Mouse (Mus musculus) hindbrain, postnatal 0 days (tissue): ENCODE results near the gene Slc24a4. TPM values are rescaled to one million over a fixed set of nuclear protein-coding genes. Genes with fewer than 3 reads are reported as not detected.

Experiments used
- ATAC-seq: fragments of 200-750 bp; cut with Nextera tagmentation; 2 replicates; pipeline ENCODE4 v1.8.0; 2017; ENCODE audit warnings: mild to moderate bottlenecking, moderate TSS enrichment, moderate library complexity
- DNase-seq: peaks from one replicate; pipeline ENCODE4 v3.0.0-alpha.2; 2015; ENCODE audit warnings: low spot score
- H3K27ac ChIP-seq: fragments of 300-500 bp; sonication (generic); 2 replicates; pipeline ENCODE4 v1.5.1; 2014; ENCODE audit warnings: mild to moderate bottlenecking
- H3K27me3 ChIP-seq: fragments of 300-500 bp; sonication (generic); 2 replicates; pipeline ENCODE4 v1.6.1; 2014; ENCODE audit warnings: low read length, mixed read lengths; ENCODE audit not compliant: insufficient read depth
- H3K36me3 ChIP-seq: fragments of 300-500 bp; sonication (generic); 2 replicates; pipeline ENCODE4 v1.6.1; 2014; ENCODE audit warnings: low read length, mixed read lengths; ENCODE audit not compliant: insufficient read depth
- H3K4me1 ChIP-seq: fragments of 300-500 bp; sonication (generic); 2 replicates; pipeline ENCODE4 v1.6.1; 2014; ENCODE audit warnings: antibody characterized with exemption, low read length, mixed read lengths; ENCODE audit not compliant: insufficient read depth
- H3K4me2 ChIP-seq: fragments of 300-500 bp; sonication (generic); 2 replicates; pipeline ENCODE4 v1.6.1; 2014; ENCODE audit warnings: low read depth, mild to moderate bottlenecking, low read length, moderate library complexity, mixed read lengths
- H3K4me3 ChIP-seq: fragments of 300-500 bp; sonication (generic); 2 replicates; pipeline ENCODE4 v1.5.1; 2014; ENCODE audit warnings: low read length
- H3K9ac ChIP-seq: fragments of 300-500 bp; sonication (generic); replicated peaks from 2 replicates; pipeline ENCODE4 v1.6.1; 2014; ENCODE audit warnings: mild to moderate bottlenecking, low read length, moderate library complexity, mixed read lengths
- H3K9me3 ChIP-seq: fragments of 300-500 bp; sonication (generic); 2 replicates; pipeline ENCODE4 v1.6.1; 2016; ENCODE audit warnings: low read length, mixed read lengths
- CTCF ChIP-seq: IDR thresholded peaks from 2 replicates; pipeline ENCODE4 v1.5.1; 2016; ENCODE audit warnings: antibody characterized with exemption, control low read depth, low read depth
- WGBS: fragments of 180-500 bp; shearing (Covaris S2); extraction: QIAGEN DNeasy Blood & Tissue Kit; methylation state at CpG from one replicate; pipeline ENCODE4 v1.1.7; 2014; 5-methylcytosine and 5-hydroxymethylcytosine counted together
- polyA plus RNA-seq: library from polyadenylated mRNA; unstranded; fragments of >200 nt; fragmentation: Nextera tagmentation; extraction: Ambion mirVana; gene quantifications from 2 replicates; pipeline ENCODE4 v1.2.1, GENCODE M21; 2015
- total RNA-seq: library from RNA; depleted of rRNA; stranded (reverse); fragments of >200 nt; gene quantifications from 2 replicates; pipeline ENCODE4 v1.2.3, GENCODE M21; 2014

Gene Slc24a4
- total and polyA plus RNA-seq, 2 experiments from 2014 or later: 2.3 to 7.2 TPM

DNA sequence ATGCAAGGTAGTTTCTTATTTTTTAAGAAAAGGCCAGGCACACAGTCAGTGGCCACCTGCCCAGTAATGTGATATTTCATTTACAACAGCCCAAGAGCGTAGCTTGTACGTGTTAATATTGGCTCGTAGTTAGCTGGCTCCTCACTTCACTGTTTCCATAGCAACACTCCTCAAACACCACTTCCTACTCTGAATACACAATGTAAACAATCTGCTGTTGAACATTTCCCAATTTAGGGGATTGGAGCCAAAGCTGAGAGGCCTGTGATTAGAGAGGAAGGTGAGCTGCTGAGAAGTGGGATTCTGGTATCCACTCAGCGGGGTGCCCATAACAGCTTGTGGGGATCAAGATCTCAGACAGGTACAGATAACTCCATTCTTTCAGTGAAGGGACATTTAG is 16.0 kb upstream of the Slc24a4 start:
- H3K9me3 ChIP-seq: no peaks in the 10 kb centered on the region
- H3K36me3 ChIP-seq: no peaks in the 10 kb centered on the region
- DNase-seq (peak; percentile 64), ATAC-seq (peak; percentile 70)
- no peak overlapping the region for H3K4me2 ChIP-seq
- no peak overlapping the region for H3K27ac ChIP-seq
- H3K4me3 ChIP-seq: no peak overlapping the region
- H3K4me1 ChIP-seq: peaks cover 10% of the 10 kb centered on the region; the same call in 1 of the 2 replicates
- H3K9ac ChIP-seq: no peak overlapping the region
- 34% methylated on average over 4 of the region's 4 CpGs for whole genome bisulfite sequencing
- H3K27me3 ChIP-seq: no peaks in the 10 kb centered on the region
- no peak for TF ChIP-seq CTCF

GRCm38 (mm10) chr12:102112901-102113300 is 15.6 kb upstream of the Slc24a4 start:
- H3K27ac ChIP-seq: no peak overlapping the region
- 62% methylated on average over 7 of the region's 7 CpGs for WGBS
- no peak overlapping the region for H3K4me3 ChIP-seq
- no peak for TF ChIP-seq CTCF
- peak; percentile 15; the same call in 1 of the 2 replicates for ATAC-seq
- no peak overlapping the region for H3K9ac ChIP-seq
- peaks cover 10% of the 10 kb centered on the region; the same call in 1 of the 2 replicates for H3K4me1 ChIP-seq
- no peak overlapping the region for H3K4me2 ChIP-seq
- no peaks in the 10 kb centered on the region for H3K36me3 ChIP-seq
- H3K27me3 ChIP-seq: no peaks in the 10 kb centered on the region
- no peaks in the 10 kb centered on the region for H3K9me3 ChIP-seq
- DNase-seq: no peak

DNA sequence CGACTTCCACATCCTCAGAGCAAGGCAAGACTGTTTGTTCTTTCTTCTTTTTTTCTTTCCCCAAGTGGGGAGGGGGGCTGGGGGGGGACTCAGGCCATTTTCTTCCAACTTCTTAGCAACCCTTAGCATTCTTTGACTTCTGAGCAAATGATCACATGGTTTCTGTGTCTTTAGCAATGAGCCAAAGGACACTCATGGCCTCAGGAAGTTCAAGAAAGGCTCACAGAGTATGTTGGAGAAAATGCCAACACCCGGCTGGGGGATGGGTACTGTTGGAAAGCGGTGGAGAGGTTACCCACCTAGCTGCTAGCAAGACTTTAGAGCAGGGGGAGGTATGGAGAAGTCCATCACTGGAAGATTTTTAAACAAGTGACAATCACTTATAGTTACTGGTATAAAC is 15.1 kb upstream of the Slc24a4 start:
- 63% methylated on average over 3 of the region's 3 CpGs for WGBS
- ATAC-seq (no peak), DNase-seq (no peak)
- Histone ChIP-seq H3K27ac (no peak overlapping the region), H3K27me3 (no peaks in the 10 kb centered on the region), H3K4me1 (peaks cover 10% of the 10 kb centered on the region; the same call in 1 of the 2 replicates), H3K4me3 (no peak overlapping the region), H3K9ac (no peak overlapping the region), H3K9me3 (no peaks in the 10 kb centered on the region), H3K36me3 (no peaks in the 10 kb centered on the region), H3K4me2 (no peak overlapping the region)
- no peak for TF ChIP-seq CTCF

DNA sequence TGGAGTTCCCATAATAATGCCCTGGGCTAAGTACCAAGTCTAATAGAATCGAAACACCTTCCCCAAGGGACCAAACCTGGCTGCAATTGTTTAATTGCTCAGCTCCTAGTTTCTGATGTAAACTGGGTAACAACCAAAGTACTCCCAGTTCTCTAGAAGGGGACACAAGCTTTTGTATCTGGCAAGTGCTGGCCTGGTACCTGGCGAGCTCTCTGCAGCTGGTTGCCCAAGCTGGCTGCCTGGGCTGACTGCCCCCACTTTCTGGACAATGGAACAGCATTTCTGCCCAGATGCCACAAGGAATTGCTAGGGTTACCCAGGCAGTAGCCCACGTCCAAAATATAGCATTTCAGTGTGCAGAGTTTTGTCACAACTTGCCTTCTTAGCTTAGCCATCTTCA is 12.0 kb upstream of the Slc24a4 start:
- no peak for TF ChIP-seq CTCF
- no peak overlapping the region for H3K9ac ChIP-seq
- H3K27ac ChIP-seq: no peak overlapping the region
- H3K4me2 ChIP-seq: no peak overlapping the region
- H3K4me1 ChIP-seq: peaks cover 10% of the 10 kb centered on the region; the same call in 1 of the 2 replicates
- no peak overlapping the region for H3K4me3 ChIP-seq
- WGBS: 60% methylated on average over 3 of the region's 3 CpGs
- no peaks in the 10 kb centered on the region for H3K9me3 ChIP-seq
- ATAC-seq: no peak
- H3K27me3 ChIP-seq: no peaks in the 10 kb centered on the region
- no peaks in the 10 kb centered on the region for H3K36me3 ChIP-seq
- DNase-seq: no peak

DNA sequence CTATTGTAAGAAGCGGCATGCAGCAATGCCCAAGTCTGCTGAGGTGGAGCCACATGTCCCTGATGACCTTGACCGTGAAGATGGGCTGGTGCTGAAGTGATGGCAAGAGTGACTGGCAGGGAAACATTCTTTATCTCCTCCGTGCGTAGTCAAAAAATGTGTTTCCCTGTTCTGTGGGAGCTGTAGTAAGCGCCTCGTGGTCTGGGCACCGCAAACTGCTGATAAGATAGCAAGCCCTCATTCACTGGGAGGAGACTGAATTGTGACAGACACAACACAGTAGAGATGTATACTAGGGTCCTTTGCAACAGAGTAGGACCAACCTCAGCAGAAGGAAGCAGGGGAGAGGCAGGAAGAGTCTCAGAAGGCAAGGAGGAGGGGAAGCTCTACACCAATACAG is 10.5 kb upstream of the Slc24a4 start:
- H3K4me1 ChIP-seq: peaks cover under 1% of the 10 kb centered on the region; the same call in 1 of the 2 replicates
- no peaks in the 10 kb centered on the region for H3K36me3 ChIP-seq
- no peaks in the 10 kb centered on the region for H3K27me3 ChIP-seq
- H3K4me3 ChIP-seq: no peak overlapping the region
- no peak overlapping the region for H3K4me2 ChIP-seq
- no peak for TF ChIP-seq CTCF
- no peaks in the 10 kb centered on the region for H3K9me3 ChIP-seq
- H3K27ac ChIP-seq: no peak overlapping the region
- ATAC-seq (no peak), DNase-seq (no peak)
- 97% methylated on average over 7 of the region's 7 CpGs for WGBS
- no peak overlapping the region for H3K9ac ChIP-seq

GRCm38 (mm10) chr12:102127601-102128000 is 932 bp upstream of the Slc24a4 start:
- TF ChIP-seq CTCF: no peak
- no peak for ATAC-seq
- WGBS: 4% methylated on average over 7 of the region's 7 CpGs

GRCm38 (mm10) chr12:102128791-102129507 is 416 bp downstream of the Slc24a4 start:
- ATAC-seq (peak; percentile 85), DNase-seq (peak; percentile 76)
- peaks cover 14% of the 10 kb centered on the region for H3K27me3 ChIP-seq

More at GRCm38 (mm10) chr12:102127601-102128000, 932 bp upstream of the Slc24a4 start:
- H3K9me3 ChIP-seq: no peaks in the 10 kb centered on the region
- peak overlapping the region; percentile 44 for H3K4me3 ChIP-seq
- peak; percentile 46 for DNase-seq
- H3K27ac ChIP-seq: no peak overlapping the region
- H3K27me3 ChIP-seq: peaks cover 14% of the 10 kb centered on the region
- peaks cover 11% of the 10 kb centered on the region; the same call in 1 of the 2 replicates for H3K4me1 ChIP-seq
- H3K36me3 ChIP-seq: no peaks in the 10 kb centered on the region
- no peak overlapping the region for H3K9ac ChIP-seq
- H3K4me2 ChIP-seq: peak overlapping the region; percentile 98

More at GRCm38 (mm10) chr12:102128791-102129507, 416 bp downstream of the Slc24a4 start:
- H3K36me3 ChIP-seq: no peaks in the 10 kb centered on the region
- H3K4me1 ChIP-seq: peaks cover 11% of the 10 kb centered on the region; the same call in 1 of the 2 replicates
- H3K4me2 ChIP-seq: peak overlapping the region; percentile 98
- H3K4me3 ChIP-seq: peak overlapping the region; percentile 44
- H3K27ac ChIP-seq: no peak overlapping the region
- H3K9ac ChIP-seq: peak overlapping the region; percentile 44
- WGBS: 1% methylated on average over 67 of the region's 73 CpGs
- TF ChIP-seq CTCF: peak; percentile 35
- no peaks in the 10 kb centered on the region for H3K9me3 ChIP-seq
